Mouse (Mus musculus) lung, embryonic 15.5 days (tissue): ENCODE measurements around the gene Slc25a33. TPM values are rescaled to one million over a fixed set of nuclear protein-coding genes. Genes with fewer than 3 reads are reported as not detected.

Source experiments
- ATAC-seq: fragments of 200-750 bp; cut with Nextera tagmentation; 2 replicates; pipeline ENCODE4 v1.8.0; 2017; ENCODE audit warnings: moderate number of reproducible peaks, borderline replicate concordance; ENCODE audit not compliant: low FRiP score, low TSS enrichment; ENCODE audit errors: extremely low read depth
- H3K27ac ChIP-seq: fragments of 300-500 bp; sonication (generic); 2 replicates; pipeline ENCODE4 v1.5.1; 2015; ENCODE audit warnings: moderate library complexity, mild to moderate bottlenecking, inconsistent platforms
- H3K27me3 ChIP-seq: fragments of 300-500 bp; sonication (generic); 2 replicates; pipeline ENCODE4 v1.6.1; 2015; ENCODE audit warnings: inconsistent platforms
- H3K36me3 ChIP-seq: fragments of 300-500 bp; sonication (generic); 2 replicates; pipeline ENCODE4 v1.6.1; 2015; ENCODE audit warnings: inconsistent platforms
- H3K4me1 ChIP-seq: fragments of 300-500 bp; sonication (generic); 2 replicates; pipeline ENCODE4 v1.6.1; 2015; ENCODE audit warnings: inconsistent platforms
- H3K4me2 ChIP-seq: fragments of 300-500 bp; sonication (generic); 2 replicates; pipeline ENCODE4 v1.6.1; 2015; ENCODE audit warnings: inconsistent platforms, mild to moderate bottlenecking, moderate library complexity
- H3K4me3 ChIP-seq: fragments of 300-500 bp; sonication (generic); 2 replicates; pipeline ENCODE4 v1.5.1; 2015; ENCODE audit warnings: mild to moderate bottlenecking, inconsistent platforms
- H3K9ac ChIP-seq: fragments of 300-500 bp; sonication (generic); 2 replicates; pipeline ENCODE4 v1.6.1; 2015; ENCODE audit warnings: inconsistent platforms
- H3K9me3 ChIP-seq: fragments of 300-500 bp; sonication (generic); 2 replicates; pipeline ENCODE4 v1.6.1; 2016; ENCODE audit warnings: inconsistent platforms
- WGBS: fragments of 180-500 bp; shearing (Covaris S2); methylation state at CpG from one replicate; pipeline ENCODE4 v1.1.7; 2015; 5-methylcytosine and 5-hydroxymethylcytosine counted together
- polyA plus RNA-seq: library from polyadenylated mRNA; unstranded; fragments of >200 nt; fragmentation: Nextera tagmentation; extraction: Ambion mirVana; gene quantifications from 2 replicates; pipeline ENCODE4 v1.2.1, GENCODE M21; 2015

Gene Slc25a33
- polyA plus RNA-seq, 1 experiment from 2014 or later, result 8.5 TPM

DNA sequence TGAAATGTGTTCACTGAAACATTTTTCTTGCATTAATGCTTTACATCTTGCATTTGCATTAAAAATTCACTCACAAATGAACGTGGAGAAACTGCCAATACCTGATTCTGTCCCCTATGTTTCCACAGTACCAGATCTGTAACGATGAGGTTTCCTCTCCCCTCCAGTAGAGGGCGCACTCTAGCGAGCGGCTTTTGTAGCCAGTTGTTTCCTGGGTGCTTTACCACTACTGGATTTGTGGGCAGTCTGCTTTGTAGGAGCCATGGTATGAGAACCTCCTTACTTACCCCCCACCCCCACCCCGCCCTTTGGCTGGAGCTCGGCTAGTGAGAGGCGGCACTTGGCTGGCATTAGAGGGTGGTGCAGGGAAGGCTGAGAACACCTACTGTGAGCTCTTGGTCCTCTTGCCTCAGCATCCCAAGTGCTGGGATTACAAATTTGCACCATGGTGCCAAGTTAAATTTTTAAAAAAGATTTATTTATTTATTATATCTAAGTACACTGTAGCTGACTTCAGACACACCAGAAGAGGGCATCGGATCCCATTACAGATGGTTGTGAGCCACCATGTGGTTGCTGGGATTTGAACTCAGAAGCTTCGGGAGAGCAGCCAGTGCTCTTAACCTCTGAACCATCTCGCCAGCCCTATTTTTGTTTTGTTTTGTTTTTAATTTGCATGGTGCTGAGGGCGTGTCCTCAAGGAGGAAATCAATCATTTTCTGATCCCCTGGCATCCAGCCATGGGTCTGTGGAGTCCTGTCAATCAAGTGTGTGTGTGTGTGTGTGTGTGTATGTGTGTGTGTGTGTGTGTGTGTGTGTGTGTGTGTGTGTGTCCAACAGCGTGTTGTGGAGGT is 19.3 kb upstream of the Slc25a33 start:
- no peak for ATAC-seq
- Histone ChIP-seq H3K9me3 (no peaks in the 10 kb centered on the region), H3K9ac (no peak overlapping the region), H3K4me2 (no peak overlapping the region), H3K4me1 (peaks cover 35% of the 10 kb centered on the region), H3K4me3 (no peak overlapping the region), H3K36me3 (no peaks in the 10 kb centered on the region), H3K27me3 (no peaks in the 10 kb centered on the region), H3K27ac (no peak overlapping the region)
- WGBS, result 36% methylated on average over 13 of the region's 13 CpGs

- no peak overlapping the region for H3K4me3 ChIP-seq
- no peak overlapping the region for H3K27ac ChIP-seq
Measured at GRCm38 (mm10) chr4:149792159-149792800, 18.2 kb upstream of the Slc25a33 start.

GRCm38 (mm10) chr4:149791470-149791869 is 17.4 kb upstream of the Slc25a33 start:
- Histone ChIP-seq H3K4me3 (no peak overlapping the region), H3K27me3 (no peaks in the 10 kb centered on the region), H3K9me3 (no peaks in the 10 kb centered on the region), H3K4me2 (no peak overlapping the region), H3K36me3 (no peaks in the 10 kb centered on the region), H3K9ac (no peak overlapping the region), H3K4me1 (peaks cover 32% of the 10 kb centered on the region), H3K27ac (no peak overlapping the region)
- no peak for ATAC-seq
- WGBS, result 71% methylated on average over 4 of the region's 4 CpGs

More at GRCm38 (mm10) chr4:149792159-149792800, 18.2 kb upstream of the Slc25a33 start:
- H3K4me1 ChIP-seq, result peaks cover 32% of the 10 kb centered on the region
- H3K9me3 ChIP-seq, result no peaks in the 10 kb centered on the region
- H3K27me3 ChIP-seq, result no peaks in the 10 kb centered on the region
- H3K9ac ChIP-seq, result no peak overlapping the region
- ATAC-seq, result no peak
- H3K4me2 ChIP-seq, result no peak overlapping the region
- no peaks in the 10 kb centered on the region for H3K36me3 ChIP-seq
- 30% methylated on average over 10 of the region's 10 CpGs for WGBS

- H3K4me3 ChIP-seq, result no peak overlapping the region
- no peak for ATAC-seq
- no peaks in the 10 kb centered on the region for H3K27me3 ChIP-seq
- peaks cover 32% of the 10 kb centered on the region for H3K4me1 ChIP-seq
- 69% methylated on average over 2 of the region's 2 CpGs for WGBS
- no peak overlapping the region for H3K9ac ChIP-seq
- H3K4me2 ChIP-seq, result no peak overlapping the region
- no peaks in the 10 kb centered on the region for H3K9me3 ChIP-seq
- no peaks in the 10 kb centered on the region for H3K36me3 ChIP-seq
- 0 out of 2 replicates have a peak overlapping the region, but pooled peaks have one; percentile 16 for H3K27ac ChIP-seq
Measured at GRCm38 (mm10) chr4:149790969-149791368, 16.9 kb upstream of the Slc25a33 start.

GRCm38 (mm10) chr4:149790546-149790945 is 16.5 kb upstream of the Slc25a33 start:
- H3K27ac ChIP-seq, result 0 out of 2 replicates have a peak overlapping the region, but pooled peaks have one; percentile 16
- no peak overlapping the region for H3K9ac ChIP-seq
- H3K9me3 ChIP-seq, result no peaks in the 10 kb centered on the region
- 61% methylated on average over 4 of the region's 4 CpGs for WGBS
- no peak overlapping the region for H3K4me2 ChIP-seq
- no peaks in the 10 kb centered on the region for H3K36me3 ChIP-seq
- H3K4me3 ChIP-seq, result no peak overlapping the region
- no peak for ATAC-seq
- no peaks in the 10 kb centered on the region for H3K27me3 ChIP-seq
- H3K4me1 ChIP-seq, result peaks cover 32% of the 10 kb centered on the region

DNA sequence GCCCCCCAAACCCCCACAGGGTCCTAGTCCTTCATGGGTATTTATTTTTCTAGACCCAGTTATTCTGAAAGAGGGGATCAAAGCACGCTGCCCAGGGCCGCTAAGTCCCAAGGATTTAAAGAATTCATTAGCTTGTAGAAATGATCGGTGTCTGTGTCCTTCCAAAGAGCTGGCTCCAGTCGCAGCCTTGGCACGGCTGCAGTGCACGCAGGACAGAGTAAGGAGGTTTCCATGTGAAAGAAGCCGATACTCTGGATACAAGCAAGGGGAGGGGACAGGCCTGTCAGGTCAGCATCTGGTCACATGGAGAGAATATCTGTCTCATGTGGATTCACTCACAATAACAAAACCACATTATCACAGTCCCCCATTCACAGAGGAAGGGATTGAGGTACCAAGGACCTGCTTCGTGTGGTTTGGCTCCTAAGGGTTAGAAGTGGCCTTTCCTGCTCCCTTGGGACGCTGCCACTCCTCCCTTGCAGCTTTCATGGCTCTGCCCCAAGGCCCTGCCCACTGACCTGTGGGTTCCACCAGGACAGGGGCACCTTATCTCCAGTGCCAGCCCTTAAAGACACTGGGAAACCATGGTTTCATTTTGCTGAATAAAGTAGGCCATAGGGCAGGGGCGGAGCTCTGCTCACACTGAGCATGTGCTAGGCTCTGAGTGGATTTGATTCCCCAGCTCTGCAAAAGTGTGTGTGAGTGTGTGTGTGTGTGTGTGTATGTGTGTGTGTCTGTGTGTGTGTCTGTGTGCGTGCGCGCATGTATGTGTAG is 15.5 kb upstream of the Slc25a33 start:
- H3K4me2 ChIP-seq, result no peak overlapping the region
- 67% methylated on average over 13 of the region's 13 CpGs for WGBS
- peaks cover 32% of the 10 kb centered on the region for H3K4me1 ChIP-seq
- H3K27ac ChIP-seq, result no peak overlapping the region
- no peaks in the 10 kb centered on the region for H3K27me3 ChIP-seq
- H3K9me3 ChIP-seq, result no peaks in the 10 kb centered on the region
- no peaks in the 10 kb centered on the region for H3K36me3 ChIP-seq
- H3K9ac ChIP-seq, result no peak overlapping the region
- H3K4me3 ChIP-seq, result no peak overlapping the region
- 0 out of 2 replicates have a peak, but pooled peaks have one; percentile 15 for ATAC-seq

GRCm38 (mm10) chr4:149784901-149785300 is 10.8 kb upstream of the Slc25a33 start:
- no peaks in the 10 kb centered on the region for H3K27me3 ChIP-seq
- no peak overlapping the region for H3K9ac ChIP-seq
- no peaks in the 10 kb centered on the region for H3K9me3 ChIP-seq
- ATAC-seq, result no peak
- no peaks in the 10 kb centered on the region for H3K36me3 ChIP-seq
- no peak overlapping the region for H3K27ac ChIP-seq
- H3K4me1 ChIP-seq, result peaks cover 20% of the 10 kb centered on the region
- no peak overlapping the region for H3K4me3 ChIP-seq
- no peak overlapping the region for H3K4me2 ChIP-seq
- WGBS, result 73% methylated on average over 5 of the region's 5 CpGs

- H3K36me3 ChIP-seq, result no peaks in the 10 kb centered on the region
- no peak for ATAC-seq
- H3K9me3 ChIP-seq, result no peaks in the 10 kb centered on the region
- peaks cover 20% of the 10 kb centered on the region for H3K4me1 ChIP-seq
- WGBS, result 75% methylated on average over 9 of the region's 9 CpGs
- H3K4me2 ChIP-seq, result no peak overlapping the region
- H3K4me3 ChIP-seq, result no peak overlapping the region
- H3K9ac ChIP-seq, result no peak overlapping the region
- H3K27me3 ChIP-seq, result no peaks in the 10 kb centered on the region
- no peak overlapping the region for H3K27ac ChIP-seq
Measured at GRCm38 (mm10) chr4:149784371-149784770, 10.3 kb upstream of the Slc25a33 start.

DNA sequence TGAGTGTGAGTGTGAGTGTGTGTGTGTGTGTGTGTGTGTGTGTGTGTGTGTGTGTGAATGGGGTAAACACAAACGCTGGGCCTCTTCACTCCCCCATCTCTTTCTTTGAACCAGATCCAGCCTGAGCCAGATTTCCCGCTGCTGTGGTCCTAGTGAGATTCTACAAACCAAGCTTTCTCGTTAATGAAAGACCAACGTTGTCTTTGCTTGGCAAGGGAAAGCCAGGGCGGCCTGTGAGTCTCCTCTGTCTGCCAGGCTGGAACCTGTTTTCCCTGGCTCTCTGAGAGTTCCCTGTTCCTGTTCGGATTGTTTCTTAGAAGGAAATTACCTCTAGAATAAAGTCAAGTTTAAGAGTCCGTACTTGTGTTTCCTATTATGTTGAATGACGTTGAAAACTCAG is 8.9 kb upstream of the Slc25a33 start:
- Histone ChIP-seq H3K36me3 (no peaks in the 10 kb centered on the region), H3K27me3 (no peaks in the 10 kb centered on the region), H3K4me3 (no peak overlapping the region), H3K4me1 (peaks cover 18% of the 10 kb centered on the region), H3K4me2 (no peak overlapping the region), H3K9ac (no peak overlapping the region), H3K9me3 (no peaks in the 10 kb centered on the region), H3K27ac (peak overlapping the region; percentile 22; the same call in 1 of the 2 replicates)
- WGBS, result 51% methylated on average over 8 of the region's 8 CpGs
- ATAC-seq, result no peak

DNA sequence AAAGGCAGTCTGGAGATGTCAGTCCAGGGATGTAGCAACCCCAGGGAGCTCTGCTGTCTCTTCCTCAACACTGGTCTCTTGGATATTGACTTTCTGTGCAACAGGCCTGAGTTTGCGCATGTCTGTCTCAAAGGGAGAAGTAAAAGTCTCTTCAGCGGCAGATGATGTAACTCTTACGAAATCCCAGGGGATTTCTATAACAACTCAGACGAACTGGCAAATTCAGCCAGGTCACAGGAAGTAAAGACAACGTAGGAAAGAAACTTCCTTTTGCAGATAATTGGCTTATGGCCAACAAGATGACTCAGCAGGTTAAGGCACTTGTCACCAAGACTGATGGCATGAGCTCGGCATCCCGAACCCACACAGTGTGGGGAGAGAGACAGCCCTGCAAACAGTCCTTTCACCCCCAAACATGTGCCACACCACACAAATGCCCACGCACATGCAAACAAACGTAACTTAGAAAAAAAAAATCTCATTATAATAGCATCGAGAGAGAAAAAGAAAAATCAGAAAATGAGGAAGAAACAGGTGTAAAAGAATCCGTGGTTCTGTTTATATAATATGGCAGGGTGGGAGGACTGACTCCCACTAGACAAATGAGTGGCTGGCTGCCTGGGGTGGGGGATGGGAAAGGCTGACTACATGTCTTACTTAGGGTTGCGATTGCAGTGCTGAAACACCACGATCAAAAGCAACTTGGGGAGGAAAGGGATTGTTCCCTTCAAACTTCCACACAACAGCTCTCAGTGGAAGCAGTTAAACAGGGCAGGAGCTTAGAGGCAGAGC is 6.7 kb upstream of the Slc25a33 start:
- peaks cover 23% of the 10 kb centered on the region for H3K4me1 ChIP-seq
- no peaks in the 10 kb centered on the region for H3K9me3 ChIP-seq
- H3K4me3 ChIP-seq, result no peak overlapping the region
- H3K27me3 ChIP-seq, result no peaks in the 10 kb centered on the region
- H3K36me3 ChIP-seq, result no peaks in the 10 kb centered on the region
- H3K9ac ChIP-seq, result no peak overlapping the region
- H3K4me2 ChIP-seq, result no peak overlapping the region
- ATAC-seq, result no peak
- 33% methylated on average over 13 of the region's 13 CpGs for WGBS
- H3K27ac ChIP-seq, result no peak overlapping the region

- WGBS, result 61% methylated on average over 9 of the region's 9 CpGs
- ATAC-seq, result no peak; the same call in 1 of the 2 replicates
- Histone ChIP-seq H3K4me3 (no peak overlapping the region), H3K4me2 (no peak overlapping the region), H3K27me3 (no peaks in the 10 kb centered on the region), H3K9me3 (no peaks in the 10 kb centered on the region), H3K9ac (no peak overlapping the region), H3K36me3 (no peaks in the 10 kb centered on the region), H3K4me1 (peaks cover 29% of the 10 kb centered on the region), H3K27ac (no peak overlapping the region)
Measured at GRCm38 (mm10) chr4:149779966-149780365, 5.9 kb upstream of the Slc25a33 start.
